Mouse (Mus musculus) small intestine, adult 2 months (tissue): ENCODE measurements at regions not wholly inside any gene's neighbourhood (a gene's known extent, or its start where the extent isn't known, plus 50 kb on each side); places are given as distances from the start of the nearest gene placed in this dataset.

Source experiments
- H3K27ac ChIP-seq: fragments of 200-500 bp; 2 replicates; pipeline ENCODE4 v1.5.1; 2012; ENCODE audit warnings: low read depth, low read length, control low read depth, inconsistent platforms; ENCODE audit not compliant: insufficient read depth
- H3K27me3 ChIP-seq: fragments of 200-500 bp; 2 replicates; pipeline ENCODE4 v1.6.1; 2012; ENCODE audit warnings: mild to moderate bottlenecking, moderate library complexity, low read length, inconsistent platforms; ENCODE audit not compliant: control insufficient read depth, insufficient read depth
- H3K36me3 ChIP-seq: fragments of 200-500 bp; 2 replicates; pipeline ENCODE4 v1.6.1; 2012; ENCODE audit warnings: mild to moderate bottlenecking, low read length, control low read depth, inconsistent platforms; ENCODE audit not compliant: control insufficient read depth, insufficient read depth
- H3K4me1 ChIP-seq: fragments of 200-500 bp; 2 replicates; pipeline ENCODE4 v1.6.1; 2012; ENCODE audit warnings: low read length, inconsistent platforms, mixed read lengths; ENCODE audit not compliant: control insufficient read depth, insufficient read depth, insufficient read length
- H3K4me3 ChIP-seq: fragments of 200-500 bp; 2 replicates; pipeline ENCODE4 v1.5.1; 2012; ENCODE audit warnings: low read depth, mild to moderate bottlenecking, control low read depth, inconsistent platforms, low read length, moderate library complexity
- CTCF ChIP-seq: fragments of 200-500 bp; IDR thresholded peaks from 2 replicates; pipeline ENCODE4 v1.5.1; 2012; ENCODE audit warnings: low read depth, mild to moderate bottlenecking, control low read depth, inconsistent platforms, low read length, moderate library complexity, mixed read lengths; ENCODE audit not compliant: insufficient replicate concordance, insufficient read length; ENCODE audit errors: extremely low read depth
- POLR2A ChIP-seq: fragments of 200-500 bp; IDR thresholded peaks from 2 replicates; pipeline ENCODE4 v1.6.1; 2012; ENCODE audit warnings: low read depth, mild to moderate bottlenecking, control low read depth, inconsistent platforms, low read length, moderate library complexity
- WGBS: fragments of 180-500 bp; shearing (Covaris S2); methylation state at CpG from one replicate; pipeline ENCODE4 v1.1.7; 2018; 5-methylcytosine and 5-hydroxymethylcytosine counted together

DNA sequence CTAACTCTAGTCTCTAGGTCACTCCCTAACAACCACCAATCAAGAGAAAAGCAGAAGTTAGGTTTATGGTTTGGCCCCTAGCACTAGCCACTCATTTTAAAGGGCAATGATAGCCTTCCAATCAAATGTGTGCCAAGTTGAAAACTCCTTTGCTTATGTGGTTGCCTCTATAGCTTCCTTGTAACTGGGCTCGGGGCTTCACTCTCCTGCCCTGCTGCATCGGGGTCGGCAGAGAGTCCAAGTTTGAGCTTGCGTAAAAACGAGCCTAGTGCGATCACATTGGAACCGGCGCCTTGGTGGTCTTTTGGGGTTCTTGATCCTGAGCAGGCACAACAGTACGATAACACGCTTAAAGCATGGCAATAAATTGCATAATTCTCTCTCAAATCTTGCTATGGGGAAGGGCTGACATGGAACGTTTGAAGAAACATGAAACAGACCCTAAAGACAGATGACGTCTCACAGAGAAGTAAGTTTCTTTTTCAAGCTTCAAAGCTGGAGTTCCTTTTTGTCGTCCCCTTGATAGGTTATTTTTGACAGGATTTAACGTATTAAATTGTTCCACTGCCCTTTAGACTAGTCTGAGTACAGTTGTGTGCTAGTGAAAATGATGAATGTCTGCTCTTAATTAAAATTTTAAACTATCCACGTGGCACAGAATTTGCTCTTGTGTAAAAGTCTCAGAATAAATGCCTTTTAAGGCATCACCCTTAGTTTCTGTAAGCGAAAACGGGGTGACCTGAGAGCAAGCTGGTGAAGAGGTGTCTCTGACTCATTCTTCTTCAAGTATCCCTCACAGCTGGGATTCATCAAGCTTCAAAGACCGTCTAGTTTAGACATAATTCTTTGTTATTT lies 52.0 kb downstream of the 4930426L09Rik start:
- H3K4me3 ChIP-seq, result peak overlapping the region; percentile 33
- H3K36me3 ChIP-seq, result no peaks in the 10 kb centered on the region
- H3K27me3 ChIP-seq, result no peaks in the 10 kb centered on the region
- WGBS, result 69% methylated on average over 18 of the region's 18 CpGs
- TF ChIP-seq POLR2A, result no peak
- TF ChIP-seq CTCF, result no peak
- H3K4me1 ChIP-seq, result no peaks in the 10 kb centered on the region
- no peak overlapping the region for H3K27ac ChIP-seq

DNA sequence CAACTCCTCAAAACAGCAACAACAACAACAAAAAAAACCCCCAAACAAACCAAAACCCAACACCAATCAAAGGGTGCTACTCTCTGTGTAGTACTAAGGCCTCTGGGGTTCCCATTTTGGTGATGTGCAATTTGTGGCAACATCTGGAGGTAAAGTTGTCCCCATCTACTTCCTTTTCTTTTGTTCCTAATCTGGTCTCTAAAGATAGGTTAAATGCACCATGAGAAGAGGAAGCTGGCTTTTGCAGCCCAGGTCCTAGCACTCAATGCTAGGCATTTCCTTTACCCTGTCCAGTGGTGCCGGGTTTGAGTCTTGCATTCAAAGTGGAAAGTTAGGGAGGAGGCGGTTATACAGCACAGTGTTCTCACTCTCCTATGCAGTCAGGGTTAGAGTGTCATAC lies 57.4 kb downstream of the 4930426L09Rik start:
- TF ChIP-seq POLR2A, result no peak
- TF ChIP-seq CTCF, result no peak
- Histone ChIP-seq H3K4me1 (no peaks in the 10 kb centered on the region), H3K4me3 (no peak overlapping the region), H3K27me3 (no peaks in the 10 kb centered on the region), H3K36me3 (no peaks in the 10 kb centered on the region), H3K27ac (no peak overlapping the region)
- 84% methylated on average over 2 of the region's 2 CpGs for WGBS

DNA sequence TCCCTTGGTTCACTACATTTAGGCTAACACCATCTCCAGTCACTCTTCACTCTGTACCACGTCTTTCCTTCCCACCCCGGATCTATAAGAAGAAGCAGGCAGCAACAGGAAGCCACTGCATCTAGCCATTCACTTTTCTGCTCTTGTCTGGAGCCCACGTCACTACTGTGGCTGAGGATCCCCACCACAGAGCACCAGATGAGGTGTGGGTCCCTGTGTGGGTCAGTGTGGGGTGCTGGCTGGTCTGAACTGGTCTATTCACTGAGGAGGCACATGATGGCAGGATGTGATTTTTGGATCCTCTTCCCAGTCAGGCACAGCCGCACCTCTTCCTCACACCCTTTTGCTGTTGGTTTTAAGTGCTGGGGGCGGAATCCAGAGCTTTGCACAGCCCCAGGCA lies 59.7 kb downstream of the 4930426L09Rik start:
- 74% methylated on average over 5 of the region's 5 CpGs for WGBS

DNA sequence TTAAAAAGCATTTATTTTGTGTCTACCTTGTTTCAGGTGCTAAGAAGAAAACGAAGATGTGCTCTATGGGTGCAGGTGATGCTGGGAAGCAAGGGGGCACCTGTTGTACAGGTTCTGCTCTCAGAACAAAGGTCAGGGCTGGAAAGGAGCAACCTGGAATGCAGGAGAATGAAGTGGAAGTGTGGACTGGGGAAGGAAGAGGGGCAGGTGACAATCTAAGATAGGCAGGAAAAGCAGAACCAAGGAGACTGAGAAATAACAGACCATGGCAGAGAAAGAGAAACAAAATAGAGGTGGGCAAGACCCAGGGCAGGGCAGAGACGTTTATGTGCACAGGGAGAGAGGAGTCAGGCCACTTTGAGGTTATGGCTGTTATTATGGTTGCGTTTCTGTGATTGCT lies 60.6 kb downstream of the 4930426L09Rik start:
- H3K27ac ChIP-seq, result no peak overlapping the region
- WGBS, result 77% methylated on average over 3 of the region's 3 CpGs
- no peaks in the 10 kb centered on the region for H3K36me3 ChIP-seq
- H3K4me1 ChIP-seq, result no peaks in the 10 kb centered on the region
- no peaks in the 10 kb centered on the region for H3K27me3 ChIP-seq
- H3K4me3 ChIP-seq, result no peak overlapping the region
- no peak for TF ChIP-seq POLR2A
- no peak for TF ChIP-seq CTCF

More for the DNA sequence above, 59.7 kb downstream of the 4930426L09Rik start:
- Histone ChIP-seq H3K36me3 (no peaks in the 10 kb centered on the region), H3K4me1 (no peaks in the 10 kb centered on the region), H3K4me3 (no peak overlapping the region), H3K27ac (peak overlapping the region; percentile 2; the same call in 1 of the 2 replicates), H3K27me3 (no peaks in the 10 kb centered on the region)
- TF ChIP-seq POLR2A, result no peak
- no peak for TF ChIP-seq CTCF

DNA sequence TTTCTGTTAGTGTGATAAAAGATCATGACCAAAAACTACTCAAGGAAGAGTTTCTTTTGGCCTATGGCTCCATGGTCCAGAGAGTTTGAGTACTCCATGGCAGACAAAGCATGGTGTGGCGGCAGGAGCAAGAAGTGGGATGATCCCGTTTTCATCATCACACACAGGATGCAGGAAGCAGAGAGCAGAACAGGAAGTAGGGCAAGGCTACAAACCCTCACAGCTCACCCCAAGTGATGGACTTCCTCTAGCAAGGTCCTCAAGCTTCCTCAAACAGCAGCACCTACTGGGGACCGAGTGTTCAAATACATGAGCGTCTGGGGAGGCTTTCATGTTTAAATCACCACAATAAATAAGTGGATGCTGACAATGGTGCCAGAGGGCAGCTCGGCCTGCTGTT lies 61.1 kb downstream of the 4930426L09Rik start:
- H3K27ac ChIP-seq, result no peak overlapping the region
- WGBS, result 75% methylated on average over 5 of the region's 5 CpGs

DNA sequence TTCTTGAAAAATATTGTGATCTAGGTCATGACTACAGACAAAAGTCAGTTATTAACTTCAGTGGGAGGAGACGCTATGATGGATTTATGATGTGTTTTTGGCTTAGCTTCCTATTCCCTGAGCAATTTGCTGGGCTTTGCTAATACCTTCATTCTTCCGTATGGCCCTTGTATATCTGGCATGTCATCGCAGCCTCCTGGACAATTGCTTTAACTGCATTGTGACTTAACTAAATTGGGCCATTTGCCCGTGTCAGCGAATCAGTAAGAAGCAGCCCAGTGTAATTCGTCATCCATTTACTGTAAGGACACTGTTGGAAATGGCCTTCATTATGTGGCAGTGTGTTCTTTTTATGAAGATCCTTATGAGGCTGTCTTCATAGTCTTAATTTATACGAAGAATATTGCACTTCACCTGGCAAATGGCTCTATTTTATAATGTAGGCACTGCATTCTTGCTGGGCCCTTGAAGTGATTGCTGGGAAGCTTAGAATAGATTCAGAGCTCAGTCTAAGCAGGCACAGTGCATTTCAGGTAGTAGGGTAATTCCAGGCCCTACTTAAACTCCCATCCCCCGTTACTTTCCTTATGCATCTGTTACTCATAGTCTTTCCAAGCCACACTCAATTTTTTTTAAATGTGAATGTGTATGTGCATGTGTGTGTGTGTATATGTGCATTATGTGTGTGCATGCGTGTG lies 62.2 kb downstream of the 4930426L09Rik start:
- Histone ChIP-seq H3K27me3 (no peaks in the 10 kb centered on the region), H3K4me1 (no peaks in the 10 kb centered on the region), H3K27ac (no peak overlapping the region), H3K4me3 (no peak overlapping the region), H3K36me3 (no peaks in the 10 kb centered on the region)
- TF ChIP-seq POLR2A (no peak), CTCF (no peak)
- WGBS, result 63% methylated on average over 9 of the region's 9 CpGs

More for the DNA sequence above, 61.1 kb downstream of the 4930426L09Rik start:
- no peaks in the 10 kb centered on the region for H3K27me3 ChIP-seq
- TF ChIP-seq CTCF (no peak), POLR2A (no peak)
- no peaks in the 10 kb centered on the region for H3K4me1 ChIP-seq
- H3K4me3 ChIP-seq, result no peak overlapping the region
- no peaks in the 10 kb centered on the region for H3K36me3 ChIP-seq
